Mouse (Mus musculus) megakaryocyte, embryonic 14.5 days (primary cell): ENCODE results near the gene Gm45837.

Experiments
- FLI1 ChIP-seq: IDR thresholded peaks from 2 replicates; pipeline ENCODE4 v1.6.1; 2012; ENCODE audit warnings: low read length, inconsistent platforms, mixed read lengths
- GATA1 ChIP-seq: IDR thresholded peaks from 3 replicates; pipeline ENCODE4 v1.6.1; 2012; ENCODE audit warnings: mixed read lengths, low read length, inconsistent platforms, borderline replicate concordance

GRCm38 (mm10) chr7:101395471-101395870 is 15.2 kb upstream of the Gm45837 start:
- no peak for TF ChIP-seq GATA1
- no peak for TF ChIP-seq FLI1
